Mouse (Mus musculus): ENCODE measurements around the gene D630036H23Rik.

GRCm38 (mm10) chr12:36344131-36344530, 37.9 kb downstream of the D630036H23Rik start:
- TF ChIP-seq CTCF (IDR thresholded peaks at IDR 0.05; ENCODE audit: borderline replicate concordance, insufficient read depth, low read depth, low read length) (no peak), POLR2A (IDR thresholded peaks at IDR 0.05; ENCODE audit: borderline replicate concordance, insufficient read depth, low read length) (no peak)

Data from cerebellum, adult 2 months (tissue).